Mouse (Mus musculus) G1E (cell line): ENCODE measurements around the gene Gm17581.

Experiments
- CTCF ChIP-seq: IDR thresholded peaks from 2 replicates; pipeline ENCODE4 v1.5.1; 2012; ENCODE audit warnings: low read depth, low read length, inconsistent platforms, mixed read lengths
- POLR2AphosphoS5 ChIP-seq: IDR thresholded peaks from 2 replicates; pipeline ENCODE4 v1.6.1; 2012; ENCODE audit warnings: low read depth, low read length, inconsistent platforms; ENCODE audit not compliant: insufficient replicate concordance

GRCm38 (mm10) chr2:155774261-155774926 is 38.7 kb upstream of the Gm17581 start:
- TF ChIP-seq CTCF (no peak), POLR2AphosphoS5 (no peak)
